Mouse (Mus musculus) ES-Bruce4 (cell line): ENCODE results near the gene Arhgef1.
"Not testable (repeated sequence)": the region's sequence is repeated elsewhere in the genome, so short reads cannot be mapped to it uniquely, and the experiment has no call there.

Experiments used
- CTCF ChIP-seq: IDR thresholded peaks from one replicate; pipeline ENCODE4 v1.8.1; 2011; ENCODE audit warnings: low read depth, low read length
- POLR2A ChIP-seq: IDR thresholded peaks from one replicate; pipeline ENCODE4 v1.8.1; 2011; ENCODE audit warnings: low read length; ENCODE audit not compliant: insufficient read depth

- not testable (repeated sequence) for TF ChIP-seq CTCF, POLR2A
These were observed 7.0 kb upstream of the Arhgef1 start for GRCm38 (mm10) chr7:24895749-24896148.
